Comparison of ENCODE assay signal across 8 mouse cellular contexts in genomic region chrX:103696081-103696519, GRCm38 (mm10).
DNase-seq lines count a peak whose midpoint lies in the region; ATAC-seq lines count a peak whose summit lies in the region.

No protein-coding gene starts in this region.

- intact Hi-C loops in left cerebral cortex, postnatal 4 days (cut with DNase I), result loop anchor here (10.0 kb wide), 1 partner anchor 239 kb away; no protein-coding TSS in a partner anchor

- peak overlapping the region; percentile 71 for H3K4me2 ChIP-seq in heart, embryonic 11.5 days
- H3K4me2 ChIP-seq in neural tube, embryonic 15.5 days, result peak overlapping the region; percentile 86

- no peak for ATAC-seq in heart, embryonic 11.5 days (replicated peaks; ENCODE audit: insufficient number of reproducible peaks, low FRiP score, low TSS enrichment)
- ATAC-seq in neural tube, embryonic 15.5 days (ENCODE audit: low FRiP score), result peak; percentile 62; the same call in 1 of the 2 replicates

- H3K27me3 ChIP-seq in heart, embryonic 11.5 days (ENCODE audit: control insufficient read depth, insufficient read depth, low read length), result peaks cover 70% of the 10 kb centered on the region
- H3K27me3 ChIP-seq in hindbrain, embryonic 10.5 days (ENCODE audit: insufficient read depth, poor library complexity, severe bottlenecking), result peaks cover 99% of the 10 kb centered on the region
- peaks cover 72% of the 10 kb centered on the region for H3K27me3 ChIP-seq in neural tube, embryonic 15.5 days (replicated peaks)

- H3K36me3 ChIP-seq in heart, embryonic 11.5 days (ENCODE audit: control insufficient read depth, insufficient read depth, low read length), result no peaks in the 10 kb centered on the region
- H3K36me3 ChIP-seq in hindbrain, embryonic 10.5 days, result no peaks in the 10 kb centered on the region
- no peaks in the 10 kb centered on the region for H3K36me3 ChIP-seq in neural tube, embryonic 15.5 days

- H3K9ac ChIP-seq in heart, embryonic 11.5 days (ENCODE audit: low read depth, low read length), result peak overlapping the region; percentile 56; the same call in 1 of the 2 replicates
- H3K9ac ChIP-seq in neural tube, embryonic 15.5 days (replicated peaks), result no peak overlapping the region

- 10% methylated on average over 9 of the region's 9 CpGs for WGBS in heart, embryonic 11.5 days (ENCODE audit: insufficient replicate concordance)
- WGBS in hindbrain, embryonic 10.5 days, result 12% methylated on average over 9 of the region's 9 CpGs
- 6% methylated on average over 9 of the region's 9 CpGs for WGBS in neural tube, embryonic 15.5 days

- no peaks in the 10 kb centered on the region for H3K9me3 ChIP-seq in heart, embryonic 11.5 days (replicated peaks; ENCODE audit: control insufficient read depth, low read length)
- no peaks in the 10 kb centered on the region for H3K9me3 ChIP-seq in hindbrain, embryonic 10.5 days
- no peaks in the 10 kb centered on the region for H3K9me3 ChIP-seq in neural tube, embryonic 15.5 days (replicated peaks)

- no peak for DNase-seq in heart, adult 11 months
- DNase-seq in embryo, embryonic 11.5 days (ENCODE audit: low read depth, low spot score), result peak; percentile 7
- DNase-seq in hindbrain, embryonic 10.5 days (ENCODE audit: low spot score), result peak; percentile 31
- peak; percentile 51 for DNase-seq in left cerebral cortex, postnatal 4 days
- no peak for DNase-seq in ovary, postnatal 10 days (ENCODE audit: low spot score)
- DNase-seq in spleen, postnatal 10 days (ENCODE audit: low spot score in 2 of 2), result no peak

- peaks cover 2% of the 10 kb centered on the region; the same call in 1 of the 2 replicates for H3K4me1 ChIP-seq in heart, embryonic 11.5 days (ENCODE audit: control insufficient read depth, insufficient read depth, low read length)
- H3K4me1 ChIP-seq in hindbrain, embryonic 10.5 days (replicated peaks), result peaks cover 24% of the 10 kb centered on the region; the same call in 1 of the 2 replicates
- H3K4me1 ChIP-seq in neural tube, embryonic 15.5 days, result peaks cover 17% of the 10 kb centered on the region

- H3K27ac ChIP-seq in heart, embryonic 11.5 days (ENCODE audit: low read depth, low read length), result peak overlapping the region; percentile 77
- peak overlapping the region; percentile 60; the same call in 1 of the 2 replicates for H3K27ac ChIP-seq in hindbrain, embryonic 10.5 days
- peak overlapping the region; percentile 80 for H3K27ac ChIP-seq in neural tube, embryonic 15.5 days (replicated peaks)

- H3K4me3 ChIP-seq in heart, embryonic 11.5 days (ENCODE audit: low read depth, low read length), result peak overlapping the region; percentile 31
- peak overlapping the region; percentile 56 for H3K4me3 ChIP-seq in hindbrain, embryonic 10.5 days
- H3K4me3 ChIP-seq in neural tube, embryonic 15.5 days (replicated peaks), result peak overlapping the region; percentile 20

Comparison
In these comparisons a context has a peak if more than half of its experiments do, and no peak if none do; other contexts are left out.
1. DNase-seq: peak in embryo, embryonic 11.5 days (single experiment), hindbrain, embryonic 10.5 days (single experiment) and left cerebral cortex, postnatal 4 days (single experiment); none in heart, adult 11 months (single experiment), ovary, postnatal 10 days (single experiment) and spleen, postnatal 10 days (0 of 2).
2. Peak in every context shown above with its lines, with median percentiles within 50 percentile points of each other: H3K27ac ChIP-seq and H3K4me3 ChIP-seq.